Mouse (Mus musculus): Measurements from ENCODE around the gene Hunk.

Hunk gene

GRCm38 (mm10) chr16:90497749-90498464 is 112.1 kb downstream of the Hunk start:
- DNase-seq (ENCODE audit: extremely low read depth, low read depth): no peak

GRCm38 (mm10) chr16:90500809-90501208 is 115.0 kb downstream of the Hunk start:
- DNase-seq (ENCODE audit: extremely low read depth, low read depth): no peak

GRCm38 (mm10) chr16:90505252-90505651 is 119.4 kb downstream of the Hunk start:
- no peak for DNase-seq (ENCODE audit: extremely low read depth, low read depth)

GRCm38 (mm10) chr16:90505680-90506079 is 119.9 kb downstream of the Hunk start:
- no peak for DNase-seq (ENCODE audit: extremely low read depth, low read depth)

GRCm38 (mm10) chr16:90511551-90512296 is 125.9 kb downstream of the Hunk start:
- no peak for DNase-seq (ENCODE audit: extremely low read depth, low read depth)

- DNase-seq (ENCODE audit: extremely low read depth, low read depth): no peak
Measured at GRCm38 (mm10) chr16:90517041-90517440, 131.2 kb downstream of the Hunk start.

GRCm38 (mm10) chr16:90518232-90518631 is 132.4 kb downstream of the Hunk start:
- DNase-seq (ENCODE audit: extremely low read depth, low read depth): no peak

GRCm38 (mm10) chr16:90518732-90519295 is 133.0 kb downstream of the Hunk start:
- no peak for DNase-seq (ENCODE audit: extremely low read depth, low read depth)

- no peak for DNase-seq (ENCODE audit: extremely low read depth, low read depth)
Measured at GRCm38 (mm10) chr16:90521191-90521950, 135.6 kb downstream of the Hunk start.

GRCm38 (mm10) chr16:90521951-90522255 is 136.1 kb downstream of the Hunk start:
- DNase-seq (ENCODE audit: extremely low read depth, low read depth): no peak

GRCm38 (mm10) chr16:90522575-90522974 is 136.8 kb downstream of the Hunk start:
- DNase-seq (ENCODE audit: extremely low read depth, low read depth): no peak

GRCm38 (mm10) chr16:90523373-90523772 is 137.6 kb downstream of the Hunk start:
- DNase-seq (ENCODE audit: extremely low read depth, low read depth): peak; percentile 57

GRCm38 (mm10) chr16:90523894-90524293 is 138.1 kb downstream of the Hunk start:
- peak; percentile 97 for DNase-seq (ENCODE audit: extremely low read depth, low read depth)

GRCm38 (mm10) chr16:90524393-90524792 is 138.6 kb downstream of the Hunk start:
- DNase-seq (ENCODE audit: extremely low read depth, low read depth): no peak

GRCm38 (mm10) chr16:90533119-90533673 is 147.4 kb downstream of the Hunk start:
- no peak for DNase-seq (ENCODE audit: extremely low read depth, low read depth)

GRCm38 (mm10) chr16:90534591-90534990 is 148.8 kb downstream of the Hunk start:
- no peak for DNase-seq (ENCODE audit: extremely low read depth, low read depth)

- no peak for DNase-seq (ENCODE audit: extremely low read depth, low read depth)
Measured at GRCm38 (mm10) chr16:90538926-90539325, 153.1 kb downstream of the Hunk start.

GRCm38 (mm10) chr16:90541191-90541590 is 155.4 kb downstream of the Hunk start:
- DNase-seq (ENCODE audit: extremely low read depth, low read depth): no peak

- DNase-seq (ENCODE audit: extremely low read depth, low read depth): no peak
Measured at GRCm38 (mm10) chr16:90542383-90542782, 156.6 kb downstream of the Hunk start.

GRCm38 (mm10) chr16:90544175-90544574 is 158.4 kb downstream of the Hunk start:
- no peak for DNase-seq (ENCODE audit: extremely low read depth, low read depth)

- no peak for DNase-seq (ENCODE audit: extremely low read depth, low read depth)
Measured at GRCm38 (mm10) chr16:90545509-90545908, 159.7 kb downstream of the Hunk start.

- no peak for DNase-seq (ENCODE audit: extremely low read depth, low read depth)
Measured at GRCm38 (mm10) chr16:90546591-90546990, 160.8 kb downstream of the Hunk start.
